Comparison of ENCODE assay signal across 8 mouse cellular contexts in genomic region chr13:74617163-74618019, GRCm38 (mm10). TPM values are rescaled to one million over a fixed set of nuclear protein-coding genes. Genes with fewer than 3 reads are reported as not detected.
DNase-seq lines count a peak whose midpoint lies in the region; ATAC-seq and TF ChIP-seq lines count a peak whose summit lies in the region.
"Not testable (repeated sequence)": the region's sequence is repeated elsewhere in the genome, so short reads cannot be mapped to it uniquely, and the experiment has no call there.

No protein-coding gene starts in this region.

- not testable (repeated sequence) for H3K27me3 ChIP-seq in Patski; hindbrain, embryonic 12.5 days

- 11% methylated on average over 22 of the region's 22 CpGs for WGBS in hindbrain, embryonic 12.5 days

- not testable (repeated sequence) for H3K4me1 ChIP-seq in hindbrain, embryonic 12.5 days

- ATAC-seq in Patski: peak; percentile 90
- ATAC-seq in hindbrain, embryonic 12.5 days (ENCODE audit: low FRiP score): peak; percentile 98

- not testable (repeated sequence) for DNase-seq in Patski (ENCODE audit: low read depth, low spot score)
- peak; percentile 75 to 80 for DNase-seq in cerebellum, postnatal 14 days
- DNase-seq in frontal cortex, postnatal 14 days (ENCODE audit: low spot score in 2 of 2): peak; percentile 78 to 84
- peak; percentile 72 to 90 for DNase-seq in layer of hippocampus, postnatal 14 days (ENCODE audit: low spot score in 2 of 2)
- peak; percentile 91 for DNase-seq in lung, postnatal 10 days
- peak; percentile 58 for DNase-seq in ovary, postnatal 14 days (ENCODE audit: low spot score)
- DNase-seq in thymus, postnatal 10 days (ENCODE audit: low spot score in 2 of 2): peak; percentile 76 to 77

- peak overlapping the region; percentile 84 for H3K27ac ChIP-seq in hindbrain, embryonic 12.5 days

- peak overlapping the region; percentile 48 for H3K4me3 ChIP-seq in hindbrain, embryonic 12.5 days

- CTCF ChIA-PET in Patski (lab: Charles Lee): not testable (repeated sequence)

- POLR2A ChIA-PET in Patski (lab: Charles Lee): not testable (repeated sequence)

- H3K9ac ChIP-seq in hindbrain, embryonic 12.5 days: peak overlapping the region; percentile 72

- in situ Hi-C loops in Patski (cut with MboI; ENCODE audit: low pct_unique_long_range_greater_than_20kb): not testable (repeated sequence)

- not testable (repeated sequence) for TF ChIP-seq CTCF in Patski (IDR thresholded peaks at IDR 0.05)

- not testable (repeated sequence) for H3K36me3 ChIP-seq in hindbrain, embryonic 12.5 days

- not testable (repeated sequence) for H3K9me3 ChIP-seq in hindbrain, embryonic 12.5 days (replicated peaks)

- H3K4me2 ChIP-seq in hindbrain, embryonic 12.5 days (replicated peaks): peak overlapping the region; percentile 61

RNA-seq across cellular contexts. Expression of gene Erap1, which starts 22.0 kb away (rescaled TPM):
- polyA plus RNA-seq in Patski (2021): 29.3 TPM
- 3.8 and 4.6 TPM in 2 replicates for polyA plus RNA-seq in hindbrain, embryonic 12.5 days (2016; fragmentation: Nextera tagmentation; extraction: Ambion mirVana)
- 10 to 100 TPM in 1 of 2 experiments, 1 to 10 TPM in 1; 9.1 to 17.2 TPM for total RNA-seq in layer of hippocampus, postnatal 14 days (2021)
